Mouse (Mus musculus) layer of hippocampus, adult 9-10 months (tissue): ENCODE results near the gene Cadm4.

Experiments
- DNase-seq: peaks from one replicate; pipeline ENCODE4 v3.0.0; 2022; ENCODE audit warnings: low spot score

Gene Cadm4

DNA sequence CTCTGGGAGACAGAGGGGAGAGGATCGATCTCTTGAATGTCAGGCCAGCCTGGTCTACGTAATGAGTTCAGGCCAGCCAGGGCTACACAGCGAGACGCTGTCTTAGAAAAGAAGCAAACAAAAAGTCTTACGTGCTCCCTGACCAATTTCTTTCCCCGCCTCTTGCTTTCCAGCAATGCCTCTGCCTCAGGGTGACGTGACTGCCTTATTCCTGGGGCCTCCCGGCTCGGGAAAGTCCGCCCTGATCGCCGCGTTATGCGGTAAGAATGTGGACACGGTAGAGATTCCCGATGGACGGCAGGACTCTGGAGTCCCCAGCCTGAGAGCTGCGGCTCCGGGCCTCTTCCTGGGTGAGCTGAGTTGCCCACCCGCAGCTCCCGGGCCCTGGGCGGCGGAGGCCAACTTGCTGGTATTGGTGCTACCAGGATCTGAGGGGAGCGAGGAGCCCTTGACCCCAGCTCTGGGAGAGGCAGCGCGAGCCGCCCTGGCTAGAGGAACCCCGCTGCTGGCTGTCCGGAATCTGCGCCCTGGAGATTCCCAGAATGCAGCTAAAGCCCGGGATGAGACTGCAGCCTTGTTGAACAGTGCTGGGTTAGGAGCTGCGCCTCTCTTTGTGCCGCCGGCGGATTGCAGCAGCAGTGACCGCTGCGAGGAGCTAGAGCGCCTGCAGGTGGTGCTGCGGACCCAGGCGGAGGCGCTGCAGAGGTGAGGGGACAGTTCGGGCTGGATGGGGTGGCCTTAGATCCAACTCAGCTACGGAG is 49.6 kb downstream of the Cadm4 start:
- no peak for DNase-seq

- DNase-seq, result no peak
These were observed 51.3 kb downstream of the Cadm4 start for GRCm38 (mm10) chr7:24533031-24533571.

DNA sequence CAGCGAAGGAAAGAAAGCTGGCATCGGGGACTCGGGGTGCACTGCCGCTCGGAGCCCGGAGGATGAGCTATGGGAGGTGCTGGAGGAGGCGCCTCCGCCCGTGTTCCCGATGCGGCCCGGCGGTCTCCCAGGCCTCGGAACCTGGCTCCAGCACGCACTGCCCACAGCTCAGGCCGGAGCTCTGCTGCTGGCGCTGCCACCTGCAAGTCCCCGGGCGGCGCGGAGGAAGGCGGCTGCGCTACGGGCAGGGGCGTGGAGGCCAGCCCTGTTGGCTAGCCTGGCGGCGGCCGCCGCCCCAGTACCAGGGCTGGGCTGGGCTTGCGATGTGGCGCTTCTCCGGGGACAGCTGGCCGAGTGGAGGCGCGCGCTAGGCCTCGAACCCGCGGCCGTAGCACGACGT is 52.0 kb downstream of the Cadm4 start:
- no peak for DNase-seq

DNA sequence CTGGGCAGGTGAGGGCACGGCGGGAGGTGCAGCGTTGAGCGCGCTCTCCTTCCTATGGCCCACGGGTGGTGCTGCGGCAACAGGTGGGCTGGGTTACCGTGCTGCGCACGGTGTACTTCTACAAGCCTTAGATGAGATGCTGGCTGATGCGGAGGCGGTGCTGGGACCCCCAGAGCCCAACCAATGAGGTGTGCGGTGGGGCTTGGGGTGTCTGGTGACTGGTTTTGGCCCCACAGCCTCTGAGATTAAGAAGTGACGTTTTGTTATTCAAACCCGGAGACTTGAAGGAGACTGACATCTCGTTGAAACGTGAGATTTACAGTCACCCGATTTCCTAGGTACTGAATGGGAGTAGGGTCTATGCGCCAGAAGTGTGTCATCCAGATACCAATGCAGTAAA is 52.5 kb downstream of the Cadm4 start:
- DNase-seq, result no peak

DNA sequence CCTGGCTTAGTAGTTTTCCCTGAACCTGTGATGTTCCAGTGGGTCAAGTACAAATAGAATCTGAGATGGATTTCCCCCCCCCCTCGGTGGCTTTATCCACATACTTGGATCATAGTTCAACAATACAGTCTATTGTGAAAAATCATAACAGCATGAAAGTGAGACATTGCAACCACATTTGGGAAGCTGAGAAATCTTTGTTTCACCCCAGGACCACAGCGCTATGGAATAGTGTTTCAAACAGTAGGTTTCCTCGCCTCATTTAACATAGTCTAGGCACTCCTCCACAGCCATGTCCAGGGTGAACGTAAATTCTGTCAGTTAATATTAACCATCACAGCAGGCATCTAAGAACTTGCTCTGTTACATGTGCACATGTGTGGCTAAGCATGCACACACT is 55.3 kb downstream of the Cadm4 start:
- no peak for DNase-seq

DNA sequence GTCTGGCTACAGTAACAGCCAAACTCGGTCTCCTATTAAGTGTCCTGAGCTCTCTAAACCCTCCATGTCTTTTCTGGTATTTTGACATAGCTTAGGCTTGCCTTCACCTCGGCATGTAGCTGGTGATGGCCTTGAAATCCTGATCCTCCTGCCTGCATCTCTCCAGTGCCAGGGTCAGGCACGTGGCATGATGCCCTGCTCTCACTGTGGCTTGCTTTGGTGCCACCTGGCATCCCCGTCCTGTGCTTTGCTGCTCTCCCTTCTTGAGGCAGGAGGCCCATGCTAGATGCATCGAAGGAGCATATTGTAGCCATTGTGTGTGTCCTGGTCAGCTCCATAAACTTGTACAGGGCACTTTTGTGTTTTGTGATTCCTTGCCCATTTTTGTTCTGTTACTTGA is 55.8 kb downstream of the Cadm4 start:
- DNase-seq, result no peak

GRCm38 (mm10) chr7:24538154-24538553 is 56.3 kb downstream of the Cadm4 start:
- no peak for DNase-seq

DNA sequence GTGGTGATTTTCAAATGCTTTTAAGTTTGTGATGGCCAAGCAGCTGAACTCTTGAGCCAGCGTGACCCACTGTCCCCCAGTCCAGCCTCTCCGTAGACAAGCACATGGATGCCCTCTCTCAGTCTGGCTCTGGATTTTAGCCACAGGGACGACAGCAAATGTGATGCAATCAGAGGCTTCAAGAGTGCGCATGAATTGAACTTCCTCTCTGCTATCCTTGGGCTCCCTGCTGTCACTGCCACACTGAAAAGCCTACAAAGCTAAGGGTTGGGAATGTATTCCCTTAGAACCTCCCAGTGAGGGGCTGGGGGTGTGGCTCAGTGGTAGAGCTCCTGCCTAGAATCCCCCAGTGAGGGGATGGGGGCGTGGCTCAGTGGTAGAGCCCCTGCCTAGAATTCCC is 56.9 kb downstream of the Cadm4 start:
- no peak for DNase-seq

DNA sequence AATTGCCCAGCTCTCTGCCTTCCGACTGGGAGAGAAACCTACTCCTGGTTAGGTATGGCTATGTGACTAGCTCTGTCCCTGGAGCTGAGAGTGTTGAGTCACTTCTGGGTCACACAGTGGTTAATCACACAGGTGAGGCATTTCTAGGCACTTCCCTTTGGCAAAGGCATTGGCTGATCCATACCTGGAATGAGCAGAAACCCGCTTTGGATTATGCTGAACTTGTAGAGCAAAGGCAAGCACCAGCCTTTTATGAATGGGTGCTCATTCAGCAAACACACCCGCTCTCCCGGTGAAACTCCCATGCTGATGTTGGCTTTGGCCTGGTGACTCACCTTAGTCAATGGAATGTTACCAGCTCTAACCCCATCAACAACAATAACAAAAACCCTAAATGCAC is 57.9 kb downstream of the Cadm4 start:
- no peak for DNase-seq

DNA sequence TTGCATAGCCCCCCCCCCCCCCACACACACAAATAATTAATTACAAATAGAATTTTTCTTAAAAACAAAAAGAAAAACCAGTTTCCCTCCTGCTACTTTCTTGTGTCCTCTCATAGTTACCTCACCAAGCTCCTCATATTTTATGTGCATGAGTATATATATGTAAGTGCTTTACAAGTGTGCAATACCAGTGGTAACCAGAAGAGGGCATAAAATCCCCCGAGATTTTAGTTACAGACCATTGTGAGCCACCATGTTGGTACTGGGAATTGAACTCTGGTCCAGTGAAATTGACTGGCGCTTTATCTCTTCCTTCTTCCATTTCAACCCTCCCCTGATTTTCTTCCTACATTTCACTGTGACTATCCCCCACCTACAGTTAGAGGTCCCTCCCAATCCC is 62.7 kb downstream of the Cadm4 start:
- no peak for DNase-seq

DNA sequence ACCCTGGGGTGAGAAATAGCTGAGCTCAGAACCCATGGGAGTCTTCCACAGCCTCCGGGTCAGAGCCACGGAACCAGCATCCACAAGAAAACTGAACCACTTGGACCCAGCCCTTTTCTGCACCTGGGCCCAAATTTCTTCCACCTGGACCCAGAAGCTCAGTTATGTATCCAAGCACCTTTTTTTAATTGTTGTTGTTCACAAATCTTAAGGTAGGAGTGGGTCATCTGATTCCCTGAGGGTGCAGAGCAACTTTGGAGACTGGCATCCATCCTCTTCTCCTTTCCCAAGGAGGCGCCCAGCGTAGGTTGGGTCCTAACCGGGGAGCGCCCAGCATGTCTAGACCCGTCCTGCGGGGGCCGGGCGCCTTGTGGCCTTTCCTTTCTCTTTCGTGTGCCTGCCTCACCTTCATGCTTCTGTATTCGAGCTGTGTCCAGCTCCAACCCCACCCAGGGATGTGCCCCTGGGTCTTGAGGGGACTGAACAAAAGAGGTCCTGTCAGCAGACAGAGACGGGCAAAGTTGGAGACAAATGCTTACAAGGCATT is 64.3 kb downstream of the Cadm4 start, which contains the start of the genes Pinlyp and Xrcc1:
Gene Pinlyp, minus strand, starts transcription at position 51 of the 547 bp plus-strand sequence.
Gene Xrcc1, plus strand, starts transcription at position 222 of the 547 bp plus-strand sequence.
- no peak for DNase-seq

DNA sequence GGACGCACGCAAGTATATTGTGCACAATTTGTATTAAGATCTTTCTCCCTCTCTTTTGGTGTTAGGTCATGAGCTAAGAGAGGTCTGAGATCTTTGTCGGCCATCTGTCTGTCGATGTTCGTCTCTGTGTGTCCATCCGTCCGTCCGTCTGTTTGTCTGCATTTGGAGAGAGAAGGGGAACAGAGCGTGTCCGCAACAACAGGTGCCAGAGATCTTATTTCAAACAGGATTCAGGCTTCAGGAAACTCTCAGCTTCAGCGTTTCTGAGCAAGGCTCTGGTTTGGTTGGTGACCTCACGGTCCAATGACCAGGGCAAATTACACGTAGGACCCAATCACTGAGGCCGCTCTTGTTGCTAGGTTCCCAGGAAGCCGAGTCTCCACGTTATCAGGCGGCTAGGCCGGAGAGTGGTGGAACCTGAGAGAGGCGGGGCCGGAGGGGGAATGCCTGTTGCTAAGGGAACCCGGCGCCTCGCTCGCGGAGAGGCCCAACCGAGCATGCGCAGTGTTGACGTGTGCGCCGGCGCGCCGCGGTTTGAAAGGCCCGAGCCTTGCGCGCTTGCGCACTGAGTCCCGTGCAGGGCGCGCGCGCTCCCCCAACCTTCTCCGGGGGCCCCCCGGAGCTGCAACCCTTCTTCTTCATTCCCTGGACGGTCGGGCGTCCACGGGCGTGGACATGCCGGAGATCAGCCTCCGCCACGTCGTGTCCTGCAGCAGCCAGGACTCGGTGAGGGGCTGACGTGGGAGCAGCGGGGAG is 65.0 kb downstream of the Cadm4 start:
- peak; percentile 96 for DNase-seq

DNA sequence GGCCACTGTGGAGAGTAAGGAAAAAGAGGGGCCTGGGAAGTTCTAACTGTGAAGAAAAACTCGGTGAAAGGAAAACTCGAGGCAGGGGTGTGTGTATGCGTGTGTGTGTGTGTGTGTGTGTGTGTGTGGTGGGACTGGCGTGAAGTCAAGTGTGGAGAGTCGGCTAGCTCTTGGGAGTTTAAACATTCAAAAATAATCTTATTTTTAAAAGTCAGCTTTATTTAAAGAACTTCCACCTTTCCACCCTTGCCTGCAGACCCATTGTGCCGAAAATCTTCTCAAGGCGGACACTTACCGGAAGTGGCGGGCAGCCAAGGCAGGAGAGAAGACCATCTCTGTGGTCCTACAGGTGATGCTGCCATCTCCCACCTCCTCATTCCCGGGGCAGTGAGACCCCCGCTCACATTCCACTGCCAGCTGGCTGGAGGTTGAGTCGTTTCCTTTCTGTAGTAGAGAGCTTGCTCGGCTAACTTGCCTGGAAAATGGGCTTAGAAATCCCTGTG is 65.8 kb downstream of the Cadm4 start:
- no peak for DNase-seq

- DNase-seq, result no peak
These were observed 70.3 kb downstream of the Cadm4 start for GRCm38 (mm10) chr7:24551985-24552759.
